Mouse (Mus musculus) common myeloid progenitor, adult 5-6 weeks (primary cell): ENCODE results near the gene Sgsm2. TPM values are rescaled to one million over a fixed set of nuclear protein-coding genes. Genes with fewer than 3 reads are reported as not detected.
A peak's percentile ranks its signal among the peaks of the same experiment; 100 is the strongest.

ENCODE experiments used
- ATAC-seq: replicated peaks from 2 replicates; pipeline ENCODE4 v1.8.0; 2016; ENCODE audit warnings: low read depth, mild to moderate bottlenecking, moderate TSS enrichment, inconsistent platforms; ENCODE audit not compliant: poor library complexity, severe bottlenecking
- total RNA-seq: library from RNA; stranded (forward); fragments of 200-1000, 187-1606 nt; gene quantifications from 2 replicates; pipeline ENCODE4 v1.2.3, GENCODE M21; 2017

Sgsm2 gene
- total RNA-seq, 1 experiment from 2014 or later: 8.2 TPM

DNA sequence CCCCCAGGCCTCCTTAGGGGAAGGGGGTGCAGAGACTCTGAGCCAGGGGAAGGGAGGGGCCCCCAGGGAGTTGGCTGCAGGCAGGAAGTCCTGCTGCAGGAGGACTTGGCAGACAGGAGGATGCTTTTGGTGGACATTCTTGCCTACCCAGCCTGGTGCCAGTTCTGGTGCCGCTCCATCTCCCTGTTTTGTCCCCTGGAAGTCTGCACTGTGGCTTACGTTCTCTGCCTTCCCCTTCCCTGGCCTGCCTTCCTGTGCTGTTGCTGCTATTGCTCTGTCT lies 53.5 kb downstream of the Sgsm2 start:
- no peak for ATAC-seq

DNA sequence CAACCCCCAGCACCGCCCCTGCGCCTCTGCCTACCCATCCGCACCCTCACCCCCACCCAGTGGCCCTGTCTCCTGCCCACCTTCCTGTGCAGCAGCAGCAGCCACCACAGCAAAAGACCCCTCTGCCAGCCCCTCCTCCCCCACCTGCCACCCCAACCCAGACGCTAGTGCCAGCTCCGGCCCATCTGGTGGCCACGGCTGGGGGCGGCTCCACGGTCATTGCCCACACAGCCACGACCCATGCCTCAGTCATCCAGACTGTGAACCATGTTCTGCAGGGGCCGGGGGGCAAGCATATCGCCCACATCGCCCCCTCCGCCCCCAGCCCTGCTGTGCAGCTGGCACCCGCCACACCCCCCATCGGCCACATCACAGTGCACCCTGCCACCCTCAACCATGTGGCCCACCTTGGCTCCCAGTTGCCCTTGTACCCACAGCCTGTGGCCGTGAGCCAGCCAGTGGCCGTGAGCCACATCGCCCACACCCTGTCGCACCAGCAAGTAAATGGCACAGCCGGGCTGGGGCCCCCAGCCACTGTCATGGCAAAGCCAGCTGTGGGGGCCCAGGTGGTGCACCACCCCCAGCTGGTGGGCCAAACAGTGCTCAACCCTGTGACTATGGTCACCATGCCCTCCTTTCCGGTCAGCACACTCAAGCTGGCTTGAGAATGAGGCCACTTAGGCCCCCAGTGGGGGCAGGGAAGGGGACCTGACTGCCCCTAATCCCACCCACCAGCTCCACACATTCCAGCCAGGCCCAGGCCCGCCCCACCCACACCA lies 54.0 kb downstream of the Sgsm2 start:
- ATAC-seq: no peak

DNA sequence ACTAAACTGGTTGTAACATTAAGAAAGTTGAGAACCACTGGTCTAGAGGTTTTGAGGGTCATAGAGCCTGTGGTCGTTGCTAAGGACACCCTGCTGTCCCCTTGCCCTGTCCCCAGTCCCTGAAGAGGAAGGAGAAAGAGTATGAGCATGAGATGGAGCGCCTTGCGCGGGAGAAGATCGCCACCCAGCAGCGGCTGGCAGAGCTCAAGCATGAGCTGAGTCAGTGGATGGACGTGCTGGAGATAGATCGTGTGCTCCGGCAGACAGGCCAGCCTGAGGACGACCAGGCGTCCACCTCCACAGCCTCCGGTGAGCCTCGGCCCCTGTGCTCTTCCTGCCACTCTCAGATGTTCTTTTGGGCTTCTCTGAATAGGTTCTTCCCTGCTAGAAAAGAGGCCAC lies 54.8 kb downstream of the Sgsm2 start:
- no peak for ATAC-seq

- no peak for ATAC-seq
These were observed 55.5 kb downstream of the Sgsm2 start for GRCm38 (mm10) chr11:74841366-74841765.

DNA sequence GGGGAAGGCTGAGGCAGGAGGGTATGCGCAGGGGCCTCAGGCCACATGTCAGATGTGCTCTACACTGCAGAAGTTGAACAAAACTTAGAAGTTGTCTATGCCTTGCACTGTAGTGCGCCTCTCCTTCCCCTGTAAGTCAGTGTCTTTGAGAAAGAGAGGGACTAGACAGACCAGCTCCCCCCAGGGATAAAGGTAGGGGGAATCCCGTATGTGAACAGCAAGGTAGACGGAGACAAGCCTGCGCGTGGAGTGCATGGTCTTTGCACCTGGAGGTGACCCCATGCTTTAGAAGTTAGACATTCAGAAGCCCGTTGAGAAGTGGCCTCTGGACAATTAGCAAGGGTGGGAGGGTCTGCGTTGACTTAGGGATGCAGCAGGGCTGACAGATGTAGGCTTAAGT lies 56.1 kb downstream of the Sgsm2 start:
- ATAC-seq: no peak

GRCm38 (mm10) chr11:74839860-74840715 lies 56.8 kb downstream of the Sgsm2 start:
- ATAC-seq: no peak

- peak; percentile 52 for ATAC-seq
These were observed 57.9 kb downstream of the Sgsm2 start for GRCm38 (mm10) chr11:74838971-74839370.

- ATAC-seq: peak; percentile 50
These were observed 58.4 kb downstream of the Sgsm2 start for GRCm38 (mm10) chr11:74838441-74838840.

GRCm38 (mm10) chr11:74837694-74838431 lies 59.0 kb downstream of the Sgsm2 start:
- peak; percentile 64 for ATAC-seq

- peak; percentile 4 for ATAC-seq
These were observed 59.7 kb downstream of the Sgsm2 start for GRCm38 (mm10) chr11:74837056-74837693.

DNA sequence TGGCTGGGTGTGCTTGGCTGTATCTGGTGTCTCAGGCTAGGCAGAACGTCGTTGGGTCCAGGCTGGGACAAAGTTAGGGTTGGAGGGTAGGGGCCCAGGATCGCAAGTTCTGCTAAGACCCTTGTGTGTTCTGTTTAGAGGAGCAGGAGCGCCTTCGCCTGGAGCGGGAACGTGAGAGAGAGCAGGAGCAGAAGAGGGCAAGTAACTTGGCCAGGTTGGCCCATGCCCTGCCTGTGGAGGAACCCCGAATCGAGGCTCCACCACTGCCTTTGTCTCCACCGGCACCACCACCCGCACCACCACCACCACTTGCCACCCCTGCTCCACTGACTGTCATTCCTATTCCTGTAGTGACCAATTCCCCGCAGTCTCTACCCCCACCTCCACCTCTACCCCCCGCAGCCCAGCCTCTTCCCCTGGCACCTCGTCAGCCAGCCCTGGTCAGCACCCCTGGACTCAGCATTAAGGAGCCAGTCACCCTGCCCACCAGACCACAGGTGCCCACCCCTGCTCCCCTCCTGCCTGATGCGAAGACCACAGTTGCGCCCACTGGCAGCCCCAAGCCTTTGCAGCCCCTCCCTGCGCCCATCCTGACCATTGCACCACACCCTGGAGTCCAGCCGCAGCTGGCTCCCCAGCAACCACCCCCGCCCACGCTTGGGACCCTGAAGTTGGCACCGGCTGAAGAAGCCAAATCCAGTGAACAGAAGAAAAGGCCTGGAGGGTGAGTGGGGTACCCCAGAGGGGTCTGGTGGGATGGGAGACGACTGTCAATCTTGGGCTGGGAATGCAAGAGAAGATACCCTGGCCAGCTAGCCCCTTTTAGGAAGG lies 60.4 kb downstream of the Sgsm2 start:
- ATAC-seq: no peak

- no peak for ATAC-seq
These were observed 61.2 kb downstream of the Sgsm2 start for GRCm38 (mm10) chr11:74835593-74836224.

GRCm38 (mm10) chr11:74834650-74835277 lies 62.1 kb downstream of the Sgsm2 start:
- no peak for ATAC-seq

GRCm38 (mm10) chr11:74834359-74834638 lies 62.6 kb downstream of the Sgsm2 start:
- ATAC-seq: no peak

DNA sequence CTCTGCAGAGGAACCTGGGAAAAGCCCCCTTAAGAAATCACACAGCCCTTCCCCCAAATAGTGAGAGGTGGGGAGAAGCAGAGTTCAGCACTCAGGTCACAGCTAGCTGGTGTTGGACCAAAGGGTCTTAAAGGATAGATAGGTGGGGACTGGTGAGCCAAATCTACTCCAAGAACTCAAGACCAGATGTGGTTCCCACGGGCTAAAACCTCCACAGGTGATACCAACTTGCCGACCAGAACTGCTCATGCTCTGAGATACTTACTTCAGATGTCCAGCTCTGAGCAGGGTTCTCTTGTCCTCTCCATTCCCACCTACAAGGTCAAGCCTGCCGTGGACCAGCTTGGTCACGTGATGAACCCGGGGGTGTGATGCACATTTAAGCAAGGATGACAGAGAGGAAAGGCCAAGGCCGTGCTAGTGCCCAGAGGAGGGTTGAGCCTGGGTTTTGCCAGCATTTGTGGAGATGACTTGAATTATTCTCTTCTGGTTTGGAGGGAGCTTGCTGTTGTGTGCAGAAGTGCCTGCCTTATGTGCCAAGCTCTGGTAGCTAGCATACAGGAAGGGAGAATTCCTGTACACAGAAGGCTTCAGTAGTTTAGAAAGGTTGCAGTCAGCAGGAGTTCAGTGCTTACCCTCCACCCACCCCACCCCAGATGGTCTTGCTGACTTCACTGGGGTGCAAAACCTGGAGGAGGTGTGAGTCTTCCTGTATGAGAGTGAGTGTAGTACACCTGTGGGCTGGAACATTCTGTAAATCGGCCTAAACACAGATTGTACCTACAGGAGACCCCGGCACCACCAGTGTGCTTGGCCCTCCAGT lies 63.1 kb downstream of the Sgsm2 start:
- ATAC-seq: no peak

- ATAC-seq: peak; percentile 13
These were observed 64.2 kb downstream of the Sgsm2 start for GRCm38 (mm10) chr11:74832503-74833143.

DNA sequence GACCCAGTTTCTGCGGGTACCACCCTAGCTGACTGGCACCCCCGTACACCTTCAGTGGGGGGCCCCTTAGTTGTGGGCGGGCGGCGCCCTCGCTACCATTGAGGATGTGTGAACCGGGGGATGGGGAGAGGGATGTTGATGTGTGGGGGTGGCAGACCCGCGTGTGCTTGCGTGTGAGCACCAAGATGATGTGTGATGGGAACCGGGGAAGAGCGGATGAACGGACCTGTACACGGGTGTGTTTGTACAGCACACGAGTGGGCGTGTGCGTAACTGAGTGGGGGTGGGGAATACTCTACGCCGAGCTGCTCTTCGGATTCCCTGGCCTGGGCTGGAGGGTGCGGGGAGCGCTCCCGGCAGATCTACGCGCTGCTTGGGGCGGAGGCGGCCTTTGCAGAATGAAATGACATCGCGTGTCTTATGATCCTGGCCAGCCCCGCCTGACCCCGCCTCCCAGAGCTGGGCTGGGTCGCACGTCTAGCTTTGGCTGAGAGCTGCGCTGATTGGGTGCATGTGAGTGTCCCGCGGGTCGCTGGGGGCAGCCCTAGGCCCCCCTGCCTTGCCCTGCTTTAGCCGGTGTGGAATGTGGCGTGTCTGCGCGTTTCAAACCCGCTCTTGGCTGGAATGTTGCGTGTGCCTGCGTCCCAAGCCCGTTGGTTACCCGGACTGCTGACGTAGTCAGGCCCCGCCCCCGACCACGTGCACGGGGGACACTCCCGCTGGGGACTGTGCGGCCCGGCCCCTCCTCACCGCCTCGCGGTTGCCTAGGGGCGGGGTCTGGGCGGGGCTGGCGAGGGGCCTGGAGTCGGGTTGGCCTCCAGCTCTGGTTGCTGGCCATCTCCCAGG lies 65.0 kb downstream of the Sgsm2 start:
- peak; percentile 37 for ATAC-seq
